Mouse (Mus musculus) liver, embryonic 14.5 days (tissue): ENCODE data around the gene Rhoj. TPM values are rescaled to one million over a fixed set of nuclear protein-coding genes. Genes with fewer than 3 reads are reported as not detected.

Experiments used
- ATAC-seq: fragments of 200-750 bp; cut with Nextera tagmentation; 2 replicates; pipeline ENCODE4 v1.8.0; 2017; ENCODE audit warnings: moderate number of reproducible peaks, mild to moderate bottlenecking, moderate library complexity; ENCODE audit not compliant: insufficient read depth
- DNase-seq, 3 experiments: peaks; one replicate each; pipeline ENCODE4 v3.0.0-alpha.2; 2012 to 2013; ENCODE audit warnings: low read depth in 3 of 3, low spot score in 3 of 3
- H3K27ac ChIP-seq: fragments of 300-500 bp; sonication (generic); 2 replicates; pipeline ENCODE4 v1.5.1; 2014; ENCODE audit warnings: moderate library complexity, mild to moderate bottlenecking, control low read depth, inconsistent platforms
- H3K27me3 ChIP-seq: fragments of 300-500 bp; sonication (generic); 2 replicates; pipeline ENCODE4 v1.6.1; 2014; ENCODE audit warnings: mild to moderate bottlenecking, low read length, moderate library complexity; ENCODE audit not compliant: control insufficient read depth, insufficient read depth
- H3K36me3 ChIP-seq: fragments of 300-500 bp; sonication (generic); replicated peaks from 2 replicates; pipeline ENCODE4 v1.6.1; 2014; ENCODE audit warnings: low read depth; ENCODE audit not compliant: control insufficient read depth, insufficient read depth
- H3K4me1 ChIP-seq, 2 experiments: fragments of 200-500 bp in 1 of 2; fragments of 300-500 bp in 1 of 2; sonication (generic) in 1 of 2; replicated peaks; 2 replicates each; pipeline ENCODE4 v1.6.1; 2012 to 2014; ENCODE audit warnings: antibody characterized with exemption in 1 of 2, inconsistent platforms in 1 of 2, low read length in 1 of 2; ENCODE audit not compliant: control insufficient read depth in 2 of 2, insufficient read depth in 2 of 2
- H3K4me2 ChIP-seq: fragments of 300-500 bp; sonication (generic); 2 replicates; pipeline ENCODE4 v1.6.1; 2014; ENCODE audit warnings: low read depth, mild to moderate bottlenecking, control low read depth, moderate library complexity
- H3K4me3 ChIP-seq, 2 experiments: fragments of 200-500 bp in 1 of 2; fragments of 300-500 bp in 1 of 2; sonication (generic) in 1 of 2; 2 replicates each; pipeline ENCODE4 v1.5.1; 2012 to 2014; ENCODE audit warnings: low read depth in 2 of 2, low read length in 2 of 2, mild to moderate bottlenecking in 2 of 2, control low read depth in 1 of 2, inconsistent platforms in 1 of 2, moderate library complexity in 1 of 2; ENCODE audit not compliant: insufficient read depth in 1 of 2
- H3K9ac ChIP-seq: fragments of 300-500 bp; sonication (generic); replicated peaks from 2 replicates; pipeline ENCODE4 v1.6.1; 2014; ENCODE audit warnings: mild to moderate bottlenecking, control low read depth, moderate library complexity
- H3K9me3 ChIP-seq: fragments of 300-500 bp; sonication (generic); 2 replicates; pipeline ENCODE4 v1.6.1; 2016; ENCODE audit warnings: low read length, mixed read lengths; ENCODE audit not compliant: control insufficient read depth
- CTCF ChIP-seq: IDR thresholded peaks from 2 replicates; pipeline ENCODE4 v1.5.1; 2016; ENCODE audit warnings: antibody characterized with exemption, low read depth, control low read depth
- EP300 ChIP-seq: IDR thresholded peaks from 2 replicates; pipeline ENCODE4 v1.6.1; 2016; ENCODE audit warnings: antibody characterized with exemption, low read depth
- WGBS: fragments of 180-500 bp; shearing (Covaris S2); extraction: QIAGEN DNeasy Blood & Tissue Kit; methylation state at CpG from one replicate; pipeline ENCODE4 v1.1.7; 2014; ENCODE audit not compliant: insufficient replicate concordance; 5-methylcytosine and 5-hydroxymethylcytosine counted together
- polyA plus RNA-seq, 2 experiments: library from polyadenylated mRNA; depleted of rRNA in 1 of 2; stranded (reverse) in 1 of 2; unstranded in 1 of 2; fragments of >200 nt; fragmentation: Nextera tagmentation in 1 of 2; extraction: Ambion mirVana in 1 of 2; gene quantifications; 2 replicates each; pipeline versions ENCODE4 v1.2.1 to v1.2.3; 2012 to 2014

Gene Rhoj
- polyA plus RNA-seq, 2 experiments = 3.1 to 4.4 TPM

GRCm38 (mm10) chr12:75283226-75283625 is 24.9 kb upstream of the Rhoj start:
- ATAC-seq = no peak
- TF ChIP-seq CTCF = no peak
- TF ChIP-seq EP300 = no peak

GRCm38 (mm10) chr12:75286166-75286565 is 22.0 kb upstream of the Rhoj start:
- no peak for ATAC-seq
- Histone ChIP-seq H3K4me2 (no peak overlapping the region), H3K9ac (no peak overlapping the region), H3K9me3 (no peaks in the 10 kb centered on the region), H3K4me3 (no peak overlapping the region), H3K27me3 (no peaks in the 10 kb centered on the region), H3K4me1 (peaks cover 0 to 6% of the 10 kb centered on the region in 2 experiments; a peak in 2 of 4 replicates), H3K36me3 (no peaks in the 10 kb centered on the region), H3K27ac (no peak overlapping the region)
- WGBS = 55% methylated on average over 3 of the region's 3 CpGs
- no peak for DNase-seq
- TF ChIP-seq EP300 (no peak), CTCF (no peak)

More at GRCm38 (mm10) chr12:75283226-75283625, 24.9 kb upstream of the Rhoj start:
- no peak overlapping the region for H3K9ac ChIP-seq
- no peak overlapping the region for H3K4me3 ChIP-seq
- no peak overlapping the region for H3K27ac ChIP-seq
- no peaks in the 10 kb centered on the region for H3K9me3 ChIP-seq
- peaks cover 0 to 6% of the 10 kb centered on the region in 2 experiments; a peak in 2 of 4 replicates for H3K4me1 ChIP-seq
- H3K36me3 ChIP-seq = no peaks in the 10 kb centered on the region
- H3K4me2 ChIP-seq = no peak overlapping the region
- 30% methylated on average over 2 of the region's 2 CpGs for WGBS
- no peaks in the 10 kb centered on the region for H3K27me3 ChIP-seq
- DNase-seq = no peak

- Histone ChIP-seq H3K27me3 (no peaks in the 10 kb centered on the region), H3K27ac (no peak overlapping the region), H3K9me3 (no peaks in the 10 kb centered on the region), H3K36me3 (no peaks in the 10 kb centered on the region), H3K4me3 (no peak overlapping the region), H3K4me1 (no peaks in the 10 kb centered on the region), H3K9ac (no peak overlapping the region), H3K4me2 (no peak overlapping the region)
- WGBS = 56% methylated on average over 2 of the region's 2 CpGs
- DNase-seq (no peak), ATAC-seq (no peak)
- TF ChIP-seq CTCF (no peak), EP300 (no peak)
Measured at GRCm38 (mm10) chr12:75290524-75290923, 17.6 kb upstream of the Rhoj start.

- no peaks in the 10 kb centered on the region for H3K27me3 ChIP-seq
- no peak overlapping the region for H3K4me2 ChIP-seq
- DNase-seq = no peak
- H3K36me3 ChIP-seq = no peaks in the 10 kb centered on the region
- no peaks in the 10 kb centered on the region for H3K4me1 ChIP-seq
- no peak for ATAC-seq
- no peak overlapping the region for H3K4me3 ChIP-seq
- TF ChIP-seq EP300 (no peak), CTCF (no peak)
- no peaks in the 10 kb centered on the region for H3K9me3 ChIP-seq
- H3K9ac ChIP-seq = no peak overlapping the region
- WGBS = 69% methylated on average over 5 of the region's 5 CpGs
- no peak overlapping the region for H3K27ac ChIP-seq
Measured at GRCm38 (mm10) chr12:75291556-75291955, 16.6 kb upstream of the Rhoj start.

- DNase-seq (no peak), ATAC-seq (no peak)
- Histone ChIP-seq H3K4me1 (no peaks in the 10 kb centered on the region), H3K4me2 (no peak overlapping the region), H3K36me3 (no peaks in the 10 kb centered on the region), H3K27me3 (no peaks in the 10 kb centered on the region), H3K9ac (no peak overlapping the region), H3K9me3 (no peaks in the 10 kb centered on the region), H3K27ac (no peak overlapping the region), H3K4me3 (no peak overlapping the region)
- WGBS = 62% methylated on average over 6 of the region's 6 CpGs
- TF ChIP-seq EP300 (no peak), CTCF (no peak)
Measured at GRCm38 (mm10) chr12:75292939-75293338, 15.2 kb upstream of the Rhoj start.
